Comparison of ENCODE assay signal across 19 mouse cellular contexts in genomic region chr3:17322266-17322665, GRCm38 (mm10).
DNase-seq lines count a peak whose midpoint lies in the region; ATAC-seq lines count a peak whose summit lies in the region.
"Had no signal": no experiment of that assay in that cellular context is flagged by ENCODE, and none has a peak within 500 bp of the region (broad histone marks: within the 10 kb centered on the region; RNA-seq: fewer than 3 reads in every experiment).

No protein-coding gene starts in this region.

- H3K36me3 ChIP-seq in hindbrain, embryonic 14.5 days (replicated peaks; ENCODE audit: control insufficient read depth, insufficient read depth): no peaks in the 10 kb centered on the region
- no peaks in the 10 kb centered on the region for H3K36me3 ChIP-seq in midbrain, embryonic 14.5 days (ENCODE audit: control insufficient read depth, insufficient read depth, low read length)
- H3K36me3 ChIP-seq: intestine, embryonic 15.5 days; limb, embryonic 12.5 days; liver, embryonic 13.5 days; lung, embryonic 15.5 days; stomach, embryonic 15.5 days had no signal

- H3K9ac ChIP-seq in hindbrain, embryonic 14.5 days: peak overlapping the region; percentile 45
- no peak overlapping the region; the same call in 1 of the 2 replicates for H3K9ac ChIP-seq in midbrain, embryonic 14.5 days (replicated peaks; ENCODE audit: low read length)
- H3K9ac ChIP-seq: intestine, embryonic 15.5 days; limb, embryonic 12.5 days; liver, embryonic 13.5 days; lung, embryonic 15.5 days; stomach, embryonic 15.5 days had no signal

- no peaks in the 10 kb centered on the region for H3K9me3 ChIP-seq in hindbrain, embryonic 14.5 days (ENCODE audit: control insufficient read depth, low read length)
- H3K9me3 ChIP-seq in midbrain, embryonic 14.5 days (ENCODE audit: control insufficient read depth, low read length): no peaks in the 10 kb centered on the region
- H3K9me3 ChIP-seq: intestine, embryonic 15.5 days; limb, embryonic 12.5 days; liver, embryonic 13.5 days; lung, embryonic 15.5 days; stomach, embryonic 15.5 days had no signal

- peak overlapping the region; percentile 95 for H3K27ac ChIP-seq in hindbrain, embryonic 14.5 days
- peak overlapping the region; percentile 88 for H3K27ac ChIP-seq in midbrain, embryonic 14.5 days (replicated peaks; ENCODE audit: low read depth, low read length)
- H3K27ac ChIP-seq: intestine, embryonic 15.5 days; kidney, postnatal 0 days; limb, embryonic 12.5 days; liver, embryonic 13.5 days; lung, embryonic 15.5 days; macrophage; stomach, embryonic 15.5 days had no signal

- H3K4me2 ChIP-seq in hindbrain, embryonic 14.5 days (replicated peaks): peak overlapping the region; percentile 23
- H3K4me2 ChIP-seq in midbrain, embryonic 14.5 days (ENCODE audit: low read length): peak overlapping the region; percentile 39
- H3K4me2 ChIP-seq: heart, embryonic 11.5 days; intestine, embryonic 15.5 days; limb, embryonic 12.5 days; liver, embryonic 13.5 days; lung, embryonic 15.5 days; stomach, embryonic 15.5 days had no signal

- DNase-seq in retina, embryonic 14.5 days (ENCODE audit: low spot score): peak; percentile 41
- DNase-seq in retina, postnatal 1 day: no peak
- DNase-seq in hindbrain, embryonic 14.5 days (ENCODE audit: low spot score): peak; percentile 47
- DNase-seq in midbrain, embryonic 14.5 days: peak; percentile 62
- no peak for DNase-seq in B cell, adult 2 months
- no peak for DNase-seq in left cerebral cortex, postnatal 25 days (ENCODE audit: low spot score in 2 of 2)
- DNase-seq in right cerebral cortex, postnatal 25 days: no peak
- DNase-seq: cerebellum, postnatal 10 days; heart, postnatal 14 days; liver, embryonic 13.5 days; right cerebral cortex, adult 18-20 months; thymus, adult 2 months had no signal

- H3K27me3 ChIP-seq in hindbrain, embryonic 14.5 days (ENCODE audit: control insufficient read depth, insufficient read depth, low read length): no peaks in the 10 kb centered on the region
- no peaks in the 10 kb centered on the region for H3K27me3 ChIP-seq in midbrain, embryonic 14.5 days (ENCODE audit: control insufficient read depth, insufficient read depth, low read length)
- H3K27me3 ChIP-seq: intestine, embryonic 15.5 days; limb, embryonic 12.5 days; liver, embryonic 13.5 days; lung, embryonic 15.5 days; stomach, embryonic 15.5 days had no signal

- WGBS in hindbrain, embryonic 14.5 days: 28% methylated on average over 2 of the region's 2 CpGs
- WGBS in midbrain, embryonic 14.5 days: 25% methylated on average over 2 of the region's 2 CpGs

- no peak overlapping the region for H3K4me3 ChIP-seq in hindbrain, embryonic 14.5 days (replicated peaks; ENCODE audit: low read length)
- no peak overlapping the region for H3K4me3 ChIP-seq in midbrain, embryonic 14.5 days (replicated peaks; ENCODE audit: low read depth, low read length)
- H3K4me3 ChIP-seq: intestine, embryonic 15.5 days; limb, embryonic 12.5 days; liver, embryonic 13.5 days; lung, embryonic 15.5 days; stomach, embryonic 15.5 days had no signal

- ATAC-seq in hindbrain, embryonic 14.5 days (ENCODE audit: low FRiP score): no peak
- no peak for ATAC-seq in midbrain, embryonic 14.5 days (ENCODE audit: low FRiP score, low TSS enrichment)
- ATAC-seq: intestine, embryonic 15.5 days had no signal

- peaks cover 48% of the 10 kb centered on the region for H3K4me1 ChIP-seq in hindbrain, embryonic 14.5 days (replicated peaks; ENCODE audit: control insufficient read depth, insufficient read depth, low read length)
- peaks cover 50% of the 10 kb centered on the region for H3K4me1 ChIP-seq in midbrain, embryonic 14.5 days (ENCODE audit: control insufficient read depth, insufficient read depth, low read length)
- H3K4me1 ChIP-seq: intestine, embryonic 15.5 days; liver, embryonic 13.5 days; lung, embryonic 15.5 days; stomach, embryonic 15.5 days had no signal

- intact Hi-C loops in left cerebral cortex, postnatal 25 days (cut with DNase I): no loop called here

Comparison
In these comparisons a context has a peak if more than half of its experiments do, and no peak if none do; other contexts are left out.
1. DNase-seq: peak in retina, embryonic 14.5 days (single experiment), hindbrain, embryonic 14.5 days (single experiment) and midbrain, embryonic 14.5 days (single experiment); none in retina, postnatal 1 day (single experiment), B cell, adult 2 months (0 of 2), left cerebral cortex, postnatal 25 days (0 of 2) and right cerebral cortex, postnatal 25 days (single experiment).